Comparison of ENCODE assay signal across 13 mouse cellular contexts in the genomic region with DNA sequence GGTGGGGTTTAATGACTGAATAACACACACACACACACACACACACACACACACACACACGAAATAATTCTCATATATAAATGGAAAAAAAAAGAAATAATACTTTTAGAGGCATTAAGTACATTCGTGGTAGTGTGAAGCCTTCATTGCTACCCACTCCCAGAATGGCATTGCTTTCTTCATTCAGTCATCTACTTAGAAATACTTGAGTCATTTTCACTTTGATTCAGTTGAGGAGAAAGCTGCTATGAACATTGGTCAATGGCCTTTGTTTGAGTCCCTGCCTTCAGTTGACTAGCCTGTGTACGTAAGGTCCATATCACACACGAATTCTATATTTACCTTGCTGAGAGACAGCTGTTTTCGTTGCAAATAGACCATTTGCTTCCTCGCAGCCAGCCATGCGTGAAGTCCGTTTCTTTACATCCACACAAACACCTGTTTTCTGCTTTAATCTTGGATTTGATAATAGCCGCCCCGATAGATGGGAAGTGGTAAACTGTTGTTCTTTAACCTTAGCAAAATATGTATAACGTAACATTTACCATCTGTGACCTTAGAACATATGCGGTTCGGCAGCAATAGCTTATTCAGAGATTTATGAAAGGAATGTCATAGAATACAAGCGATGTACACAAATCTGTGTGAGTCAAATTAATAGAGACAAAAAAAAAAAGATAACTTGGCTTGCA.
"Had no signal": no experiment of that assay in that cellular context is flagged by ENCODE, and none has a peak within 500 bp of the region (broad histone marks: within the 10 kb centered on the region; RNA-seq: fewer than 3 reads in every experiment).

No protein-coding gene starts in this region.

- H3K9ac ChIP-seq: intestine, embryonic 15.5 days; neural tube, embryonic 12.5 days had no signal

- ATAC-seq: hindbrain, postnatal 0 days; intestine, embryonic 15.5 days had no signal

- DNase-seq: kidney, adult 8-10 months; kidney, postnatal 4 days; midbrain, embryonic 14.5 days; right cerebral cortex, postnatal 4 days; spleen, adult 18-20 months; thymus, postnatal 36 days had no signal

- H3K9me3 ChIP-seq: intestine, embryonic 15.5 days; limb, embryonic 10.5 days; midbrain, embryonic 10.5 days; neural tube, embryonic 12.5 days had no signal

- H3K36me3 ChIP-seq: intestine, embryonic 15.5 days; limb, embryonic 10.5 days; midbrain, embryonic 10.5 days; neural tube, embryonic 12.5 days had no signal

- H3K27ac ChIP-seq: hindbrain, postnatal 0 days; intestine, embryonic 15.5 days; layer of hippocampus, adult 2 months; midbrain, embryonic 10.5 days; neural tube, embryonic 12.5 days had no signal

- H3K27me3 ChIP-seq: intestine, embryonic 15.5 days; neural tube, embryonic 12.5 days had no signal

- H3K4me3 ChIP-seq: intestine, embryonic 15.5 days; layer of hippocampus, adult 2 months; limb, embryonic 10.5 days; midbrain, embryonic 10.5 days; neural tube, embryonic 12.5 days had no signal

- H3K4me2 ChIP-seq: intestine, embryonic 15.5 days; liver, embryonic 11.5 days; neural tube, embryonic 12.5 days had no signal
